Mouse (Mus musculus) neutrophil, adult 5-6 weeks (primary cell): Measurements from ENCODE around the gene Kynu. TPM values are rescaled to one million over a fixed set of nuclear protein-coding genes. Genes with fewer than 3 reads are reported as not detected.

ENCODE experiments used
- total RNA-seq: library from RNA; stranded (forward); fragments of 200-1000 nt; gene quantifications from 2 replicates; pipeline ENCODE4 v1.2.3, GENCODE M21; 2017

Kynu gene
- total RNA-seq, 1 experiment from 2014 or later, result 47.7 TPM

Other genes starting within 250 kb of the Kynu start
- 255 and 275 TPM in 2 replicates for gene Arhgap15, start 193.5 kb downstream of the Kynu start, total RNA-seq